Mouse (Mus musculus): ENCODE measurements at regions not wholly inside any gene's neighbourhood (a gene's known extent, or its start where the extent isn't known, plus 50 kb on each side); places are given as distances from the start of the nearest gene placed in this dataset.
A peak's percentile ranks its signal among the peaks of the same experiment; 100 is the strongest.
"Not testable (repeated sequence)": the region's sequence is repeated elsewhere in the genome, so short reads cannot be mapped to it uniquely, and the experiment has no call there.

DNA sequence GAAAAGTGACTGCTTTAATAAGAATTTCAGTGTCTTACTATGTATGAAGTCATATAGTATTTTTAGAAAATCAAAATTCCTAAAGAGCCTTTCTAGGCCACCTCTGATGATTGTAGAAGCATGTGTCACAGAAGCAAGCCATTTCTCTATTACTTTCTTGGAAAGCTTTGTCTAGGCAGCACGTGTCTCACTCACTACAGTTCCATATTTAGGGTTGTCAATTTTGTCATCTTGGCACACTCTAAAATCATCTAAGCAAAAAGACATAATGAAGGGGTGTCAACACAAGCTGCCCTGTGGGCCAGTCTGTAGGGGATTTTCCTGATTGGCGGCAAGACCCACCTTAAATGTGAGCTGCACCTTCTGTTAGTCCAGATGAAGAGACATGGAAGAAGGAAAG, 723.1 kb upstream of the Brinp1 start:
- WGBS = 71% methylated on average over 2 of the region's 2 CpGs
- no peak for ATAC-seq

DNA sequence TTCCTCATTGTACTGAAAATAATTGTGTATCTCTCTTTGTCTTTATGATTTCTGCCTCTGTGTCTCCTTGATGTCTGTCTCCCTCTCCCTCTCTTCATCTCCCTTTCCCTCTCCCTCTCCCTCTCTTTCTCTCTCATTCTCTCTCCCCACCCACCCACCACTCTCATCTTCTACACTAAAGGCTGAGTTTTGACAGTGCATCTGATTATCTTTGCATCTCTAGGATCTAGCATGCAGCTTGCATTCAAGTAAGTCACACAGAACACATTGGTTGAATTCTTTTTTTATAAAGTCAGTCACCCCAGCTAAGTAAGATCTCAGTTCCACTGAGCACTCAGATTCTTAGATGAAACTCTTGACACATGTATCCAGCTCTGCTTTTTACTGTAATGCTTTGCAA, 719.3 kb upstream of the Brinp1 start:
- Histone ChIP-seq H3K27me3 (replicated peaks; ENCODE audit: control insufficient read depth, insufficient read depth, low read length) (no peaks in the 10 kb centered on the region), H3K4me3 (ENCODE audit: low read depth, low read length) (no peak overlapping the region), H3K9me3 (replicated peaks; ENCODE audit: control insufficient read depth, low read length) (no peaks in the 10 kb centered on the region), H3K4me1 (ENCODE audit: control insufficient read depth, insufficient read depth, low read length) (no peaks in the 10 kb centered on the region), H3K27ac (ENCODE audit: low read depth, low read length) (no peak overlapping the region), H3K36me3 (ENCODE audit: control insufficient read depth, insufficient read depth, low read length) (no peaks in the 10 kb centered on the region), H3K9ac (ENCODE audit: low read length) (no peak overlapping the region), H3K4me2 (ENCODE audit: low read length) (no peak overlapping the region)
- ATAC-seq = no peak
- DNase-seq (ENCODE audit: low spot score) = no peak

More for the DNA sequence above, 723.1 kb upstream of the Brinp1 start:
- H3K36me3 ChIP-seq (ENCODE audit: control insufficient read depth, insufficient read depth, low read length) = no peaks in the 10 kb centered on the region
- no peak for DNase-seq (ENCODE audit: low spot score)
- H3K4me2 ChIP-seq (ENCODE audit: low read length) = no peak overlapping the region
- no peaks in the 10 kb centered on the region for H3K9me3 ChIP-seq (replicated peaks; ENCODE audit: control insufficient read depth, low read length)
- H3K27ac ChIP-seq (ENCODE audit: low read depth, low read length) = no peak overlapping the region
- no peaks in the 10 kb centered on the region for H3K4me1 ChIP-seq (ENCODE audit: control insufficient read depth, insufficient read depth, low read length)
- no peak overlapping the region for H3K9ac ChIP-seq (ENCODE audit: low read length)
- H3K4me3 ChIP-seq (ENCODE audit: low read depth, low read length) = no peak overlapping the region
- H3K27me3 ChIP-seq (replicated peaks; ENCODE audit: control insufficient read depth, insufficient read depth, low read length) = no peaks in the 10 kb centered on the region

DNA sequence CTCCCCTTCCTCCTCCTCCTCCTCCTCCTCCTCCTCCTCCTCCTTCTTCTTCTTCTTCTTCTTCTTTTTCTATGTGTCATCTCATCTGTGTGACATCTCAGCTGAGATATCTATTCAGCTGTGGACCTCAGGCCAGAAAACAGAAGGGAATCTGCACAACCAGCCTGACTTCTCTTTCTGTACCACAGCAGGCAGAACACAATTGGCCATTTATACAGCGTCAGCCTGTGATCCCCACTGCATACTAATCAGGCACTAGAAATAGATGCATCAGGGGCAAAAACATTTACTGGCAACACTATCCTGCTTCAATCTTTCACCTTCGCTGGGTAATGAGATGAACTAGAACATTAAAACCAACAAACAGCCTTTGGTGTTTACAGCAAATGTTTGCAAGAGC, 674.7 kb upstream of the Brinp1 start:
- Histone ChIP-seq H3K4me3 (ENCODE audit: low read depth, low read length) (no peak overlapping the region), H3K4me1 (ENCODE audit: control insufficient read depth, insufficient read depth, low read length) (no peaks in the 10 kb centered on the region), H3K9ac (ENCODE audit: low read length) (no peak overlapping the region), H3K27ac (ENCODE audit: low read depth, low read length) (no peak overlapping the region), H3K27me3 (replicated peaks; ENCODE audit: control insufficient read depth, insufficient read depth, low read length) (no peaks in the 10 kb centered on the region), H3K4me2 (ENCODE audit: low read length) (no peak overlapping the region), H3K9me3 (replicated peaks; ENCODE audit: control insufficient read depth, low read length) (no peaks in the 10 kb centered on the region), H3K36me3 (ENCODE audit: control insufficient read depth, insufficient read depth, low read length) (no peaks in the 10 kb centered on the region)
- ATAC-seq (no peak), DNase-seq (ENCODE audit: low spot score) (peak; percentile 6)
- WGBS = 45% methylated on average over 2 of the region's 2 CpGs

DNA sequence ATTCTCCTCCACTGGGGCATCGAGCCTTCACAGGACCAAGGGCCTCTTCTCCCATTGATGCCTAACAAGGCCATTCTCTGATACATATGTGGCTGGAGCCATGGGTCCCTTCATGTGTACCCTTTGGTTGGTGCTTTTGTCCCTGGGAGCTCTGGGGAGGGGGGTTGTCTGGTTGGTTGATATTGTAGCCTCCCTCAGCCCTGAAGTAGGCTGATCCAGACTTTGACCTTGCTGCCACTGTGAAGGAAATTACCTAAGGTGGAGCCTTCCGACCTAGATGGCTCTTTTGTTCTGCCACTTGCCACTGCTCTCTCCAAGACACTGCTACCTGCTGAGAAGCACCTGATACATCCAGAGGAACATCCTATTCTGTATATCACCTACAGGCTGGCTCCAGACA, 672.2 kb upstream of the Brinp1 start:
- WGBS = 72% methylated on average over 2 of the region's 2 CpGs

DNA sequence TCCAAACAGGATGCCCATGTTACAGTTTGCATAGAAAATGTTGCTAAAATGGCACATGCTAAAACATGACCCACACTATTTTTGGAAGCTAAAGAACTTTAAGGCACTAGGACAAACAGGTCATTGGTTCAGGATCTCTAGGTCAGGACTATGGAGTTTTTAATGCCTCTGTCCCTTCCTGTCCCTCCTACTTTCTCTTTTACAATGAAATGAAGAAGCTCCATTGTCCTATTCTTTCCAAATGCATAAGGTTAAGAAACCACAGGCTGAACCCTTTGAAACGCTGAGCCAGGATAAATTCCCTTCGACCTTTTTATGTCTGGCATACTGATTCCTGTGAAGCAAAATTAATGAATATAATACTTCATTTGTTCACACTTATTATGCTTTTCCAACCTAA, 671.6 kb upstream of the Brinp1 start:
- DNase-seq (ENCODE audit: low spot score) (no peak), ATAC-seq (no peak)
- Histone ChIP-seq H3K9ac (ENCODE audit: low read length) (no peak overlapping the region), H3K27me3 (replicated peaks; ENCODE audit: control insufficient read depth, insufficient read depth, low read length) (no peaks in the 10 kb centered on the region), H3K4me3 (ENCODE audit: low read depth, low read length) (no peak overlapping the region), H3K36me3 (ENCODE audit: control insufficient read depth, insufficient read depth, low read length) (no peaks in the 10 kb centered on the region), H3K27ac (ENCODE audit: low read depth, low read length) (no peak overlapping the region), H3K4me1 (ENCODE audit: control insufficient read depth, insufficient read depth, low read length) (no peaks in the 10 kb centered on the region), H3K4me2 (ENCODE audit: low read length) (no peak overlapping the region), H3K9me3 (replicated peaks; ENCODE audit: control insufficient read depth, low read length) (no peaks in the 10 kb centered on the region)
- WGBS = 80% methylated on average over 2 of the region's 2 CpGs

More for the DNA sequence above, 672.2 kb upstream of the Brinp1 start:
- not testable (repeated sequence) for H3K9me3 ChIP-seq (replicated peaks; ENCODE audit: control insufficient read depth, low read length); H3K4me1 ChIP-seq (ENCODE audit: control insufficient read depth, insufficient read depth, low read length); ATAC-seq; H3K4me3 ChIP-seq (ENCODE audit: low read depth, low read length); H3K36me3 ChIP-seq (ENCODE audit: control insufficient read depth, insufficient read depth, low read length); H3K9ac ChIP-seq (ENCODE audit: low read length); H3K27ac ChIP-seq (ENCODE audit: low read depth, low read length); DNase-seq (ENCODE audit: low spot score); H3K4me2 ChIP-seq (ENCODE audit: low read length); H3K27me3 ChIP-seq (replicated peaks; ENCODE audit: control insufficient read depth, insufficient read depth, low read length)

DNA sequence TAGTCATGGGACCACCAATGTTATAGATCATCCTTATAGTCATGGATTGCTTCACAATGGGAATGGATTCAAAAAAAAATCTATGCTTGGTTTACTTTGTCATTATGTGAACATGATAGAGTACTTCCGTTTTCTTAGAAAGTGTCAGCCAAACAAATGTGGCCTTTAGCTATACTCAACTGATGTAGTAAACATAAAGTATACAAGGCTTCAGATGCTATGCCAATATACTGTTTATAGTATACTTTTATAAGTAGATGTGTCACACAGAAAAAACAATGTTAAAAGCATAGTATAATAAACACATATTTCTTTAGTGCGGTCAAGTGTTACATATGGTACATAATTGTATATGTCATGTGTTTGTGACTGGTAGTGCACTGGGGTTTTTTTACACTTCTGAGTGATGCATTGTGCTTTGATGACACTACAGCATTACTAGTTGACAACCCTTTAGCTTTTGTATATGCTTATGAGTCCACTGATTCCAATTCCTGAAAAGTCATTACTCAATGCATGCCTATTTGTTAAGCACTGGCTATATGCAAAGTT, 666.9 kb upstream of the Brinp1 start:
- H3K9me3 ChIP-seq (replicated peaks; ENCODE audit: control insufficient read depth, low read length) = no peaks in the 10 kb centered on the region
- no peaks in the 10 kb centered on the region for H3K4me1 ChIP-seq (ENCODE audit: control insufficient read depth, insufficient read depth, low read length)
- H3K27me3 ChIP-seq (replicated peaks; ENCODE audit: control insufficient read depth, insufficient read depth, low read length) = no peaks in the 10 kb centered on the region
- no peak overlapping the region for H3K27ac ChIP-seq (ENCODE audit: low read depth, low read length)
- no peak overlapping the region for H3K4me3 ChIP-seq (ENCODE audit: low read depth, low read length)
- no peak for DNase-seq (ENCODE audit: low spot score)
- ATAC-seq = no peak
- H3K9ac ChIP-seq (ENCODE audit: low read length) = no peak overlapping the region
- no peaks in the 10 kb centered on the region for H3K36me3 ChIP-seq (ENCODE audit: control insufficient read depth, insufficient read depth, low read length)
- 93% methylated on average over 2 of the region's 2 CpGs for WGBS
- H3K4me2 ChIP-seq (ENCODE audit: low read length) = no peak overlapping the region

DNA sequence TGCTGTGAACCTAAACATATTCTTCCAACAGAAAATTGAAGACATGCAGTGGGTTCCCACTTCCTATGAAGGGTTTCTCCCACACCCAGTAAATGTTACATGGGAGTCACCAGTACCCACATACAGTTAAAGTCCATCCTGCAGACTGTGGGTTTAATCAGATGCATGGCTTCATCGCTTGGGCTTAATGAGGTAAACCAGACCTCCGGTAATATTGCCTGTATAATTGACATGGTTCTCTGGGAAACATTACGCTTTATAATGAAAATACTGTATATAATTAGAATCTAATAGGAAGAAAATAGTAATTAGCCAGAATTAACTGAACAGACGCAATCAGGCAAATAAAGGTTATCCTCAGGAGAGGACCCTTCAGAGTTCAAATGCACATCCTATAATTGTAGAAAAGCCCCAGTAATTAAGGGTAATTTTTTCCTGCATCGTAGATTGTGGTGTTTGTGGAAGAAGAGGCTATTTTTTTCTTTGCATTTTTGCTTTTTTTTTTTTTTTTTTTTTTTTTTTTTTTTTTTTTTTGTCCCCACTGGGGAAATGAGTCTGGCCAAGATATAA, 664.0 kb upstream of the Brinp1 start:
- H3K4me2 ChIP-seq (ENCODE audit: low read length) = no peak overlapping the region
- 28% methylated on average over 5 of the region's 5 CpGs for WGBS
- H3K4me3 ChIP-seq (ENCODE audit: low read depth, low read length) = no peak overlapping the region
- no peaks in the 10 kb centered on the region for H3K36me3 ChIP-seq (ENCODE audit: control insufficient read depth, insufficient read depth, low read length)
- ATAC-seq (peak; percentile 73; the same call in 1 of the 2 replicates), DNase-seq (ENCODE audit: low spot score) (peak; percentile 44)
- H3K27me3 ChIP-seq (replicated peaks; ENCODE audit: control insufficient read depth, insufficient read depth, low read length) = no peaks in the 10 kb centered on the region
- no peaks in the 10 kb centered on the region for H3K4me1 ChIP-seq (ENCODE audit: control insufficient read depth, insufficient read depth, low read length)
- no peaks in the 10 kb centered on the region for H3K9me3 ChIP-seq (replicated peaks; ENCODE audit: control insufficient read depth, low read length)
- no peak overlapping the region for H3K9ac ChIP-seq (ENCODE audit: low read length)
- no peak overlapping the region for H3K27ac ChIP-seq (ENCODE audit: low read depth, low read length)

DNA sequence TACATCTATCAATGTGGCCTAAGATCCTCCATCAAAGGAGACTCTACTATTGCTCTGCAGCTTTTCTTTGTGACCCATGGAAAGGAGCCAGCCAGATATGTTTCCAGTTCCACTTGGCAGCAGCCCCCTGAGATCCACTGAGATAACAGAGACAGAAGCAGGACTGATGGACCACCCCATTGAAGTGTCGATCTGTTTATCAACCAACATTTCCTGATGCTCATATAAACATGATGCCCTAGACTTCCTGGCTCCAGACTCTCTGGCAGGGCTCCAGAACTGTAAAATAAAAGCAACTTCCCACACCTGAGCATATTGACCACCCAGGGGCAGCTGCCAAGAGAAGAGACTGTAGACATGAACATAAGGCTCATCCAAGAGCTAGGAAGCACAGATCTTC, 660.7 kb upstream of the Brinp1 start:
- Histone ChIP-seq H3K9me3 (replicated peaks; ENCODE audit: control insufficient read depth, low read length) (no peaks in the 10 kb centered on the region), H3K36me3 (ENCODE audit: control insufficient read depth, insufficient read depth, low read length) (no peaks in the 10 kb centered on the region), H3K9ac (ENCODE audit: low read length) (no peak overlapping the region), H3K4me1 (ENCODE audit: control insufficient read depth, insufficient read depth, low read length) (no peaks in the 10 kb centered on the region), H3K27ac (ENCODE audit: low read depth, low read length) (no peak overlapping the region), H3K4me2 (ENCODE audit: low read length) (no peak overlapping the region), H3K4me3 (ENCODE audit: low read depth, low read length) (no peak overlapping the region), H3K27me3 (replicated peaks; ENCODE audit: control insufficient read depth, insufficient read depth, low read length) (no peaks in the 10 kb centered on the region)
- whole genome bisulfite sequencing = 88% methylated on average over 1 of the region's 1 CpGs
- no peak for ATAC-seq
- DNase-seq (ENCODE audit: low spot score) = no peak

DNA sequence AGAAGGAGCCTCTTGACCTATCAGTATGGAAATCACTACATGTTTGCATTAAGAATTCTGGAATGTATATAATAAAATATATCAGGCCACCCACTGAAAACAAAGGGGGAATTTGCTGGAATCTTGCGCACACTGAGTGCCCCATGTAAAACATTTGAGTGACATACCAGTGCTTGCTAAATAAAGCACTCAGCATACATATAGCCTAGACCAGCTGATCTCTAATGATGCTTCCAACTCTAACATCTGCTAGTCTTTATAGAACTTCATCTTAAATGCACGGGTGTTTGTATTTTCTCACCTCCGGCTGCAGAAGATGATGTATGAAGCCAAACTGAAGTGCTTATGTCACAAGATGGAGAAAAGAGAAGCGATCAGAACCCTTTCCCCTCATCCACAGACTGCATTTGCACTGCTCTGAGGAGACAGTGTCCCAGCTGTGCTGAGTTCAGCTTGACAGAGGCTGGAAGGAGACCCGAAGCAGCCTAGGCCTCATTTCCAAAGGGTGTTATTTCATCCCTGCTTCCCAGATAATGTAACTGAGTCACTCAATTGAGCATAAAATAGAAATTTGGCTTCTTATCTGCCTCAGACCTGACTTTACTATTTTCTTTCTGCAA, 657.6 kb upstream of the Brinp1 start:
- Histone ChIP-seq H3K27me3 (replicated peaks; ENCODE audit: control insufficient read depth, insufficient read depth, low read length) (no peaks in the 10 kb centered on the region), H3K27ac (ENCODE audit: low read depth, low read length) (no peak overlapping the region), H3K9me3 (replicated peaks; ENCODE audit: control insufficient read depth, low read length) (no peaks in the 10 kb centered on the region), H3K9ac (ENCODE audit: low read length) (no peak overlapping the region), H3K36me3 (ENCODE audit: control insufficient read depth, insufficient read depth, low read length) (no peaks in the 10 kb centered on the region), H3K4me2 (ENCODE audit: low read length) (no peak overlapping the region), H3K4me3 (ENCODE audit: low read depth, low read length) (no peak overlapping the region), H3K4me1 (ENCODE audit: control insufficient read depth, insufficient read depth, low read length) (no peaks in the 10 kb centered on the region)
- WGBS = 87% methylated on average over 5 of the region's 5 CpGs
- no peak for DNase-seq (ENCODE audit: low spot score)
- ATAC-seq = no peak
